Mouse (Mus musculus): Measurements from ENCODE around the gene Ift172. TPM values are rescaled to one million over a fixed set of nuclear protein-coding genes. Genes with fewer than 3 reads are reported as not detected.
A peak's percentile ranks its signal among the peaks of the same experiment; 100 is the strongest.
"Not testable (repeated sequence)": the region's sequence is repeated elsewhere in the genome, so short reads cannot be mapped to it uniquely, and the experiment has no call there.

Ift172 gene
- polyA plus RNA-seq, 1 experiment from 2014 or later, result 21.8 TPM

DNA sequence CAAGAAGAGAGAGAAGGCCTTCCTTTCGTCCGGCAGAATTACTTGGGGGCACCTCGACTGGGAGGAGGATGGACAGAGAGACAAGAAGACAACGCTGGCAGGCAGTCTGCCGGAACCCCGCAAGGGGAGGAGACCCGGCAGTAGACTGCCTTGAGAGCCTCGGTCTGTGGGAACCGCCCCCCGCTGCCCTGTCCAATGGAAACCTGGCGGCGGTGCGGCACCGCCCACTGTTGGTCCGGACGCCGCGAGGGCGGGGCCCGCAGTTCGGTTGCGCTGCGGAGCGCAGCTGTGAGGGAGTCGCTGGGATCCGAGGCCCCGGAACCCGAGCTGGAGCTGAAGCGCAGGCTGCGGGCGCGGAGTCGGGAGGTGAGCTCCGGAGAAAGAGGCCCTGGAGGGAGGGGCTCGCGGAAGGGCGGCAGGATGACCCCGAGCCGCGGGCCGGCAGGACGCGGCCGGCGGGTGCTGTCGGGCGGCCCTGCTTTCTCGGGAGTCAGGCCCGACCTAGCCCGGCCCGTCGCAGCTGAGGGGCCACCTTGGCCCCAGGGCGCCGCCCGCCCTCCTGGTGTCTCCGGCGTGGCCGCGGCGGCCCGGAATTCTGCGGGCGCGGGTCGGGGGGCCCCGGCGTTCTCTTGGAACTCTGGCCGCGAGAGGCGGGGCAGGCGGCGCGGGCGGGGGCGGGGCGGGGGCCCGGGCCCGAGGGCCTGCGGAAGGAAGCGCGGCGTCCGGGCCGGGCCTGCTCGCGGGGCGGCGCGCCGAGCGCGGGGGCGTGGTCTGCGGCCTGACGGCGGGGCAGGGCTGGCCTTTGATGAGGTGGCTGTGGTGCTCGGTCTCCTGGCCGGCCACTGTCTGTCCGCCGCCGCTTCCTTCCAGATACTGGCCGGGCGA is 50.0 kb downstream of the Ift172 start, which contains the start of the genes Nrbp1 and Gm9970:
Gene Nrbp1, plus strand, starts transcription at position 228 of the 885 bp plus-strand sequence.
Gene Gm9970, minus strand, starts transcription at position 596 of the 885 bp plus-strand sequence.
- WGBS, result under 1% methylated on average over 86 of the region's 103 CpGs
- peak within 1 kb of the TSS; percentile 99 for H3K9ac ChIP-seq
- H3K27me3 ChIP-seq (replicated peaks), result no peaks in the 10 kb centered on the region
- H3K4me2 ChIP-seq, result peak within 1 kb of the TSS; percentile 81
- peak within 1 kb of the TSS; percentile 96 for H3K4me3 ChIP-seq
- H3K27ac ChIP-seq (replicated peaks), result peak within 1 kb of the TSS; percentile 99
- peaks cover 24% of the 10 kb centered on the region for H3K36me3 ChIP-seq
- 0 out of 2 replicates have a peak, but pooled peaks cover 3% of the 10 kb centered on the region for H3K9me3 ChIP-seq
- H3K4me1 ChIP-seq, result peaks cover 14% of the 10 kb centered on the region
- peak; percentile 98 for ATAC-seq (ENCODE audit: extremely low read depth, insufficient number of reproducible peaks, low FRiP score, low TSS enrichment)

DNA sequence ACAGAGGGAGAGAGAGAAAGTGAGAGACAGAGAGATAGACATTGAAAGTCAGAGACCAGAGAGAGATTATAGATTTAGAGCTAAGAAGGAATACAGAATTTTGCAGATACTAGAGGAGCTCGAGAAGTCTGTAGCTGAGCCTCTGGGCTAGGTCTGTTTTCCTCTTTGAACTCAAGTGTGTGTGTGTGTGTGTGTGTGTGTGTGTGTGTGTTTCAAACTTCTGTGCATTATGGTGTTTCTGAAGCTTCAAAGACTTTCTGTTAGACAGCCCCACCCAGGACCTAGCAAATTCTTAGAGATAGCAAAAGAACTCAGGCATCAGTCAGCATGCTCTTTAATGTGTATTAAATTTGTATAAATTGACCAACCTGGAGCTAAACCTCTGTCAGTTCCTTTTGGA is 64.3 kb downstream of the Ift172 start:
- no peak overlapping the region for H3K27ac ChIP-seq (replicated peaks)
- H3K9ac ChIP-seq, result no peak overlapping the region
- H3K4me2 ChIP-seq, result no peak overlapping the region
- H3K36me3 ChIP-seq, result no peaks in the 10 kb centered on the region
- H3K27me3 ChIP-seq (replicated peaks), result no peaks in the 10 kb centered on the region
- WGBS, result 61% methylated on average over 1 of the region's 1 CpGs
- H3K4me1 ChIP-seq, result peaks cover 3% of the 10 kb centered on the region
- H3K9me3 ChIP-seq, result no peaks in the 10 kb centered on the region
- ATAC-seq (ENCODE audit: extremely low read depth, insufficient number of reproducible peaks, low FRiP score, low TSS enrichment), result no peak
- H3K4me3 ChIP-seq, result no peak overlapping the region

DNA sequence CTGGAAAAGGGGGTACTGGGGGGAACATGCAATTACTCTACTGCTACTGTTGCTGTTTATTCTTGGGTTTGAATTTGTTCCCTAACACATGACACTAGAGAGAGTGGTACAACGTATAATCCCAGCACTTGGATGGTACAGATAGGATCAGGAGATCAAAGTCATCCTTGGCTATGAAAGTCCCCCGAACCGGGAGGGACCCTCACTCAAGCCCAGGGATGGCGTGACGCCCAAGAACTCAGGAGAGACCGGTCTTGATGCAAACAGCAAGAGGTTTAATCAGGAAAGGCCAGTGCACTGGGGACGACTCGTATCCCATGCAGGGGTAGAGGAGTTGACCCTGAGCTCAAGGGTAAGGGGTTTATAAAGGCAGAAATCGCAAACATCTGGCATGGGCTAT is 68.2 kb downstream of the Ift172 start:
- H3K9ac ChIP-seq, result no peak overlapping the region
- H3K4me1 ChIP-seq, result peaks cover 26% of the 10 kb centered on the region
- H3K4me2 ChIP-seq, result no peak overlapping the region
- no peaks in the 10 kb centered on the region for H3K27me3 ChIP-seq (replicated peaks)
- no peak overlapping the region for H3K27ac ChIP-seq (replicated peaks)
- 88% methylated on average over 9 of the region's 9 CpGs for WGBS
- H3K9me3 ChIP-seq, result no peaks in the 10 kb centered on the region
- no peaks in the 10 kb centered on the region for H3K36me3 ChIP-seq
- ATAC-seq (ENCODE audit: extremely low read depth, insufficient number of reproducible peaks, low FRiP score, low TSS enrichment), result no peak
- no peak overlapping the region for H3K4me3 ChIP-seq

DNA sequence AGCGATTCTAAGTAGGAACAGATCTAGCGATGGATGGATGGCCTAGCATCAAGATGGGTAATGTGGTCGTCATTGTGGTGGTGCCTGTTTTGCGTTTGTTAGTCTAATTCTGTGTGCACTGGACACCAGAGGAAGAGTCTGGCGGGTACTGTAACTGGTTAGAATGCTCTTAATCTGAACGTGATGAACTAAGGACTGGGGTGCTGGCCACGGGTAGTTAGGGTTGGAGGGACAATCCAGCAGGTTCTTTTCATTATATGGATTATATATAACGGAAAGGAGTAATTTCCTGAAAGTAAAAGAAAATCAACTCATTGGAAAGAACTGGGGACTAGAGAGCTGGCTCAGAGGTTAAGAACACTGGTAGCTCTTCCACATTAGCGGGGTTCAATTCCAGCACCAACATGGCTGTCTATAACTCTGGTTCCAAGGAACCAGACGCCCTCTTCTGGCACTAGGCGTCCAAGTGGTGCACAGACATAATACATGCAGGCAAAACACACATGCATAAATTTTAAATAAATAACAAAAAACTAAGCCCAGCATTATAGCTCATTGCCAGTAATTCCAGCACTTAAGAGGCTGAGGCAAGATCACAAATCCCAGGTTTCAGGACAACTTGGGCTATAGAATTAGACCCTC is 69.5 kb downstream of the Ift172 start:
- no peaks in the 10 kb centered on the region for H3K9me3 ChIP-seq
- H3K4me2 ChIP-seq, result peak overlapping the region; percentile 90
- peak overlapping the region; percentile 97 for H3K4me3 ChIP-seq
- H3K36me3 ChIP-seq, result no peaks in the 10 kb centered on the region
- H3K9ac ChIP-seq, result peak overlapping the region; percentile 87
- no peak for ATAC-seq (ENCODE audit: extremely low read depth, insufficient number of reproducible peaks, low FRiP score, low TSS enrichment)
- peaks cover 29% of the 10 kb centered on the region for H3K4me1 ChIP-seq
- no peaks in the 10 kb centered on the region for H3K27me3 ChIP-seq (replicated peaks)
- H3K27ac ChIP-seq (replicated peaks), result peak overlapping the region; percentile 95
- 16% methylated on average over 11 of the region's 11 CpGs for WGBS

DNA sequence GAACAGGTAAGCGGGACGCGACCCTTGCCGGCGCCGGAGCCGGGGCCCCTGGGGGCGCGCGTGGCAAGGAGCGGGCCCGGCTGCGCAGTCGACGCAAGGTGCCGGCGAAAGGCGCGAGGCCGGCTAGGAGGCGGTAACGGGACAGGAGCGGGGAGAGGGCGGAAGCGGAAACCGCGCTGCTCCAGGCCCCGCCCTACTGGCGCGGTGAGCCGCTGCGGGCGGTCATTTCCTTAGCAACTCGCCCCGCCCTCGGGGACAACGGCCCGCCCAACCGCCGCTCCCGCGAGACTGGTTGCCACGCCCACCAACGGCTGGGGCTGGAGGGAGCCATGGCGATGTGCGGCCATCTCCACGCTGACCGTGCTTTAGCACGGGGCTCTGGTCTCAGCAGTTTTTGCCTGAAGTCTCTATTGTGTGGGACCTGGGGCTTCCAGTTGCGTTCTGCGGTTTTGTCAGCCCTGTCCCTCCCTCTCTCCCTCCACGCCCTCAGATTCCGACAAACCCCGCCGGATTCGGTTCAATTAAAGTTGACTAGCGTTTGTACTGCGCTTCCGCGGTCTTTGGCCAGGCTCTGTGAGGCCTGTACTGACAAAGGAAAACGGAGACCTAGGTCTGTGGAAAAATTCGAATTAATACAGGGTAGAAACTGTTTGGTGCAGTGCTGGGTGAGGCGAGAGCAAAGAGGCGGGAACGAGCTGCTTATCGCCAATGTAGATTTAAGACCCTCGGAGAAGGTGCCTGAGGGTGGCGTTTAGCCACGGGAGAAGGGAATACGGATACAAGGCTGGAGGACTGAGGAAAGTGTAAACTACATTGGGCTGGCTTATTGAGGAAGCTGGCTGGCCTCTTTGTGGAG is 70.2 kb downstream of the Ift172 start, which contains the start of gene Ppm1g:
Gene Ppm1g, minus strand, starts transcription at position 240 of the 856 bp plus-strand sequence.
- Histone ChIP-seq H3K9me3 (no peaks in the 10 kb centered on the region), H3K4me1 (peaks cover 29% of the 10 kb centered on the region), H3K27ac (replicated peaks) (peak within 1 kb of the TSS; percentile 95), H3K4me3 (peak within 1 kb of the TSS; percentile 97), H3K27me3 (replicated peaks) (no peaks in the 10 kb centered on the region), H3K4me2 (peak within 1 kb of the TSS; percentile 90), H3K36me3 (0 out of 2 replicates have a peak, but pooled peaks cover 3% of the 10 kb centered on the region), H3K9ac (peak within 1 kb of the TSS; percentile 97)
- ATAC-seq (ENCODE audit: extremely low read depth, insufficient number of reproducible peaks, low FRiP score, low TSS enrichment), result peak; percentile 93
- under 1% methylated on average over 70 of the region's 70 CpGs for WGBS

DNA sequence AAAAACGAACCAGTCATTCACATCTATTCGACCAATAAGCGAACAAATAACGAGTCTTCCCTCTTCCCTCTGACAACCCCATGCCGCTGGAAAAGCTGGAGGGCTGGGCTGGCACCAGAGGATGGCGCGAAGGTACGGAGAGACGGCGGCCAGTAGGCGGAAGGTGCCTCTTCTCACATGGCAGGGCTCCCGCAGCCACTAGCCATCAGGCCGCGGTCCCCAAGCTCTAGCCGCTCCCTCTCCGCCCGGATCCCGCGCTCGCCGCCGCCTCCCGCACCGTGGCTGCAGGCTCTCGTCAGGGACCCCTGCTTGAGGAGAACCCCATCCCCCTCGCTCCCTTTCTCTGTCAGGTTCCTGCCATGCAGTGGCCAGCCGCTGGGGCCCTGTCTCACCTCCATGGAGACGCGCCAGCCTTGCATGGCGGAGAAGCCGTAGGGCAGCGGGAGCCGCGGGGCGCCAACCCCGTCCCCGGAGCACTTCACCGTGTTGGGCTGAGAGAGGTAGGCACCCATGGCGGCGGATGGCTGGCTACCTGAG is 70.9 kb downstream of the Ift172 start:
- Histone ChIP-seq H3K27ac (replicated peaks) (peak overlapping the region; percentile 95), H3K9ac (peak overlapping the region; percentile 97), H3K36me3 (0 out of 2 replicates have a peak, but pooled peaks cover 3% of the 10 kb centered on the region), H3K4me3 (peak overlapping the region; percentile 97), H3K4me1 (peaks cover 29% of the 10 kb centered on the region), H3K4me2 (peak overlapping the region; percentile 90), H3K9me3 (no peaks in the 10 kb centered on the region), H3K27me3 (replicated peaks) (no peaks in the 10 kb centered on the region)
- WGBS, result under 1% methylated on average over 40 of the region's 40 CpGs
- peak; percentile 29 for ATAC-seq (ENCODE audit: extremely low read depth, insufficient number of reproducible peaks, low FRiP score, low TSS enrichment)

DNA sequence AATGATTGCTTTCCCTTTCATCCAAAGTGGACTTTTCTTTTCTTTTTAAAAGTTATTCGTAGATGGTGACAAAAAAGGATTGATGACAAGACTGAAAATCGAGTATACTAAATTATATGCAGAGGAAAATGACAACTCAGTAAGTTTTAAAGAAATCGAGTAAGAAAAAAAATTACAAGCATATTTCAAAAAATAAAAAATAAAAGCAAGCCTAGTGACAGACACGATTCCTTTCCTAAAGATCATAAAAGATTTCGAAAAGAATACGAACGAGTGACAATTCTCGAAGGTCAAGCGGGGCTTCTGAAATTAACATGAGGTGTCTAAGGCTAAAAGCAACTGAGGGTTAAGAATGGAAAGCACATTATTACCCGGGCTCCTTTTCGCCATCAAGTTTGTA is 71.4 kb downstream of the Ift172 start:
- Histone ChIP-seq H3K27ac (replicated peaks) (peak overlapping the region; percentile 95), H3K27me3 (replicated peaks) (no peaks in the 10 kb centered on the region), H3K9ac (peak overlapping the region; percentile 97), H3K4me3 (peak overlapping the region; percentile 97), H3K36me3 (0 out of 2 replicates have a peak, but pooled peaks cover 3% of the 10 kb centered on the region), H3K4me1 (peaks cover 29% of the 10 kb centered on the region), H3K9me3 (no peaks in the 10 kb centered on the region), H3K4me2 (peak overlapping the region; percentile 90)
- WGBS, result 1% methylated on average over 11 of the region's 11 CpGs
- no peak for ATAC-seq (ENCODE audit: extremely low read depth, insufficient number of reproducible peaks, low FRiP score, low TSS enrichment)

DNA sequence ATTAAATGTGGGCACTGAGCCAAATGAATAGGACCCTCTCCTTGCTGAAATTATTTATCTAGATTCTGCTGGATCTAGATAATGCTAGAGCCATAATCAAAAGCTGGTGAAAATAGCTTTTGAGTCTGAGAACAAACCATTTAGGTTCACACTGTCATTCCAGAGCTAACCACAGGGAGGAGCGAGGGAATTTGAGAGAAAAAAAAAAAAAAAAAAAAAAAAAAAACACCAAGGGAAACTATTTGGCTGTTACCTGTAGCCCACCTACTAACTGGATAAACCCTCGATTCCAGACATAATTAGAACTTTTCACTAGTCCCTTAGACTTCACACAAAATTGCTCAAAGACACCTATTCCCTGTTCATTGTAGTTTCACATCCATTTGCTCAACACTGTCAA is 71.8 kb downstream of the Ift172 start:
- Histone ChIP-seq H3K4me3 (peak overlapping the region; percentile 97), H3K36me3 (0 out of 2 replicates have a peak, but pooled peaks cover 3% of the 10 kb centered on the region), H3K27me3 (replicated peaks) (no peaks in the 10 kb centered on the region), H3K27ac (replicated peaks) (peak overlapping the region; percentile 13; the same call in 1 of the 2 replicates), H3K9me3 (no peaks in the 10 kb centered on the region), H3K4me2 (peak overlapping the region; percentile 90), H3K4me1 (peaks cover 29% of the 10 kb centered on the region), H3K9ac (peak overlapping the region; percentile 97)
- ATAC-seq (ENCODE audit: extremely low read depth, insufficient number of reproducible peaks, low FRiP score, low TSS enrichment), result no peak
- WGBS, result 2% methylated on average over 2 of the region's 2 CpGs

DNA sequence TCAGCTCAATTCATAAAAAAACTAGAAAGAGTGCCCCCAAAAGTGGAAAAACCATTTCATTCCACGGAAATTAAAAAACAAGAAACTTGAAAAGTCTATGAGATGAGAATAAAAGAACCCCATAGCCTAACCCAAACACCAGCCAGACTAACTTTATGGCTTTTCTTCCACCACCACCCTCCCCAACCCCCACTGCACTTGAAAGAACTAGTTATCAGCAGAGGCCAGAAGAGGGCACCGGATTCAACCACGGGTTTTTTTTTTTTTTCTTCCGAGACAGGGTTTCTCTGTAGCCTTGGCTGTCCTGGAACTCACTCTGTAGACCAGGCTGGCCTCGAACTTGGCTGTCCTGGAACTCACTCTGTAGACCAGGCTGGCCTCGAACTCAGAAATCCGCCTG is 72.6 kb downstream of the Ift172 start:
- Histone ChIP-seq H3K4me1 (peaks cover 29% of the 10 kb centered on the region), H3K9ac (no peak overlapping the region), H3K4me2 (peak overlapping the region; percentile 90), H3K9me3 (no peaks in the 10 kb centered on the region), H3K36me3 (0 out of 2 replicates have a peak, but pooled peaks cover 3% of the 10 kb centered on the region), H3K27ac (replicated peaks) (no peak overlapping the region), H3K4me3 (peak overlapping the region; percentile 17; the same call in 1 of the 2 replicates), H3K27me3 (replicated peaks) (no peaks in the 10 kb centered on the region)
- WGBS, result 40% methylated on average over 7 of the region's 7 CpGs
- no peak for ATAC-seq (ENCODE audit: extremely low read depth, insufficient number of reproducible peaks, low FRiP score, low TSS enrichment)

DNA sequence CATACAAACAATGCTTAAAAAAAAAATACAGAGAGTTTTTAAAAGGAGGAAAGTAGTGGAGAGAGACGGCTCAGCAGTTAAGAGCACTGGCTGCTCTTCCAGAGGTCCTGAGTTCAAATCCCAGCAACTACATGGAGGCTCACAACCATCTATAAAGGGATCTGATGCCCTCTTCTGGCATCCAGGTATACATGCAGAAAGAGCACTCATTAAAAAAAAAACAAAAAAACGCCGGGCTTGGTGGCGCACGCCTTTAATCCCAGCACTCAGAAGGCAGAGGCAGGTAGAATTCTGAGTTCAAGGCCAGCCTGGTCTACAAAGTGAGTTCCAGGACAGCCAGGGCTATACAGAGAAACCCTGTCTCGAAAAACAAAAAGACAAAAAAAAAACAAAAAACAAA is 74.4 kb downstream of the Ift172 start:
- WGBS, result 83% methylated on average over 6 of the region's 6 CpGs
- H3K36me3 ChIP-seq; H3K9ac ChIP-seq; H3K27ac ChIP-seq (replicated peaks); ATAC-seq (ENCODE audit: extremely low read depth, insufficient number of reproducible peaks, low FRiP score, low TSS enrichment); H3K27me3 ChIP-seq (replicated peaks); H3K4me3 ChIP-seq; H3K4me2 ChIP-seq; H3K9me3 ChIP-seq: not testable (repeated sequence)
- peaks cover 25% of the 10 kb centered on the region for H3K4me1 ChIP-seq

All from heart, embryonic 13.5 days (tissue).